Mouse (Mus musculus): ENCODE results near the gene Slc8a2. TPM values are rescaled to one million over a fixed set of nuclear protein-coding genes. Genes with fewer than 3 reads are reported as not detected.

Slc8a2 gene
- polyA plus RNA-seq, 1 experiment from 2014 or later: 0.29 TPM

DNA sequence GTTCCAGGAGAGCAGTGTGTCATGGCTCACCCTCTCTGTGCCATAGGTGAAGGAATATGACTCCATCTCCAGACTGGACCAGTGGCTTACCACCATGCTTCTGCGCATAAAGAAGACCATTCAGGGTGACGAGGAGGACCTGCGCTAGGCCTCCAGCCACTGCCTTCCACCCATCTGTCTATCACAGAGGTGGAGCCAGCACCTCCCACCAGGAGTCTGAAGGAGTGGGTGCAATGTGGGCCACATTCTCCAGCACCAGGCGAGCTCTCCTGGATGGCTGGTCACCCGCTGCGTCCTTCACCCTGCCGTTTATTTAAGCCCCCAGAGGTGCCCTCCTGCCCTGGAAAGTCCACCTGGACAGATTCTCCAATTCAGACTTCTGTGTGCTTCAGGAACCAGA, 13.2 kb upstream of the Slc8a2 start:
- Histone ChIP-seq H3K4me3 (ENCODE audit: low read depth, low read length) (no peak overlapping the region), H3K9me3 (ENCODE audit: control insufficient read depth, low read length) (no peaks in the 10 kb centered on the region), H3K27ac (replicated peaks; ENCODE audit: low read depth, low read length) (no peak overlapping the region), H3K27me3 (replicated peaks; ENCODE audit: control insufficient read depth, insufficient read depth, low read length) (no peaks in the 10 kb centered on the region), H3K4me1 (ENCODE audit: control insufficient read depth, insufficient read depth, low read length) (peaks cover 4% of the 10 kb centered on the region; the same call in 1 of the 2 replicates), H3K9ac (ENCODE audit: low read depth, low read length) (no peak overlapping the region), H3K36me3 (ENCODE audit: control insufficient read depth, insufficient read depth, low read length) (peaks cover 65% of the 10 kb centered on the region), H3K4me2 (ENCODE audit: low read depth, low read length) (no peak overlapping the region)
- ATAC-seq (ENCODE audit: low read depth) (no peak), DNase-seq (ENCODE audit: low spot score) (no peak)
- WGBS: 99% methylated on average over 7 of the region's 7 CpGs

DNA sequence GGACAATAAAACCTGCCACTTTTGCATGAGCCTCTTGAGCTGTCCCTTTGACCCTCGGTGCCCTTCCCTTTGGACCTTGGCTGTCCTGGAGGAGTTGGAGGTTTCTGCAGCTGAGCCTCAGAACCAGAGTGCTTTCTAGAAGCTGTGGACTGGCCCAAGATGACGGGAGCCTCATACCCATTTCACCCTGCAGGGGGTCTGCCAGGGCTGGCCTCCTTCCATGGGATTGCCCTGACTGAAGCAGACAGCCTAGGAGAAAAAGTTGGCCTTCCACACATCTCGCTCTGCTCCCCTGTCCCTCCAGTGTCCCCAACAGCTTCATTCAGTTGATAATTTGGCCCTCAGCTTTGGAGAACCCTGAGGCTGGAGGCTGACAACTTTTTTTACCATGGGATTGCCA, 12.5 kb upstream of the Slc8a2 start:
- Histone ChIP-seq H3K9ac (ENCODE audit: low read depth, low read length) (no peak overlapping the region), H3K4me3 (ENCODE audit: low read depth, low read length) (no peak overlapping the region), H3K27me3 (replicated peaks; ENCODE audit: control insufficient read depth, insufficient read depth, low read length) (no peaks in the 10 kb centered on the region), H3K4me1 (ENCODE audit: control insufficient read depth, insufficient read depth, low read length) (peaks cover 4% of the 10 kb centered on the region; the same call in 1 of the 2 replicates), H3K36me3 (ENCODE audit: control insufficient read depth, insufficient read depth, low read length) (peaks cover 59% of the 10 kb centered on the region), H3K4me2 (ENCODE audit: low read depth, low read length) (no peak overlapping the region), H3K9me3 (ENCODE audit: control insufficient read depth, low read length) (no peaks in the 10 kb centered on the region), H3K27ac (replicated peaks; ENCODE audit: low read depth, low read length) (no peak overlapping the region)
- 97% methylated on average over 3 of the region's 3 CpGs for WGBS
- DNase-seq (ENCODE audit: low spot score) (no peak), ATAC-seq (ENCODE audit: low read depth) (no peak)

DNA sequence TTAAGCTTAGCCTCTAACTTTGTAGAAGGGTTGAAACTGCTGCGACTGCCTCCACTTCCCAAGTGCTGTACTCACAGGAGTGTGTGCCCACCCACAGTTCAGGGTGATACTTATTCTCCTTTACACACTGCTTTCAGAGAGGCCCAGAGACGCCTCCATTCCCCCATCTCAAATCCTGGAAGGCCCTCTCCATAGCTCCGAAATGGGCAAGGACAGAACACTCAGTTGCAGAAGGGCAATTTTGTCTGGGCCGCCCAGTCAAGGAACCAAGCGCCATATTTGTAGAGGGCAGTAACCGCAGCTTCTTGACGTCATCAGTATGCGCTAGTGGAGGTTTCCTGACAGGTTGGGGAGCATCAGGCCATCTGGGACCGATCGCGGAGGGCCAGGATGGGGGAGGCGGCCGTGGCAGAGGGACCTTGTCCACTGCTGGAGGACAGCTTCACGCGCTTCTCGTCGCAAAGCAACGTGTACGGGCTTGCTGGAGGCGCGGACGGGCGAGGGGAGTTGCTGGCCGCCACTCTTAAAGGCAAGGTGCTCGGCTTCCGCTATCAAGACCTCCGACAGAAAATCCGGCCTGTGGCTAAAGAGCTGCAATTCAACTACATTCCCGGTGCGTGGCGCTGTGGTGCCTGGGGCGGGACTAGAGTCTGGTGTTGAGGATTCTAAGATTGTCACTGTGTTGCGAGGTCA, 9.9 kb upstream of the Slc8a2 start, which contains the start of gene Kptn:
Gene Kptn (plus strand): TSS at position 327 of the 693 bp plus-strand sequence.
- peaks cover 4% of the 10 kb centered on the region; the same call in 1 of the 2 replicates for H3K4me1 ChIP-seq (ENCODE audit: control insufficient read depth, insufficient read depth, low read length)
- ATAC-seq (ENCODE audit: low read depth) (peak; percentile 91), DNase-seq (ENCODE audit: low spot score) (peak; percentile 96)
- H3K9ac ChIP-seq (ENCODE audit: low read depth, low read length): peak within 1 kb of the TSS; percentile 77
- peak within 1 kb of the TSS; percentile 73 for H3K4me2 ChIP-seq (ENCODE audit: low read depth, low read length)
- no peaks in the 10 kb centered on the region for H3K9me3 ChIP-seq (ENCODE audit: control insufficient read depth, low read length)
- under 1% methylated on average over 33 of the region's 33 CpGs for WGBS
- H3K27me3 ChIP-seq (replicated peaks; ENCODE audit: control insufficient read depth, insufficient read depth, low read length): no peaks in the 10 kb centered on the region
- peak within 1 kb of the TSS; percentile 90 for H3K27ac ChIP-seq (replicated peaks; ENCODE audit: low read depth, low read length)
- H3K36me3 ChIP-seq (ENCODE audit: control insufficient read depth, insufficient read depth, low read length): peaks cover 39% of the 10 kb centered on the region
- H3K4me3 ChIP-seq (ENCODE audit: low read depth, low read length): peak within 1 kb of the TSS; percentile 70

DNA sequence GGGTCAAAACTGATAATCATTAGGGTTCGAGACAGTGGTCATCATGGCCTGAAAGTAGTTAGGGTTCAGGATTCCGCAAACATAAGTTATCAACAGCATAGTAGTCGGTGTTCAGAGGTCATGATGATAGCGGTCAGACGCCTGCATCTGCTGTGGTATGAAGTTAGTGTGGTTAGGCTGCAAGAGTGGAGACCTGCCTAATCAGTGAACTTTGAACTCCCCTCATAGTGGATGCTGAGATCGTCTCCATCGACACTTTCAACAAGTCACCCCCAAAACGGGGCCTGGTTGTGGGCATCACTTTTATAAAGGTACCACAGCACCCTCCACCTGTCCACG, 9.4 kb upstream of the Slc8a2 start:
- 43% methylated on average over 9 of the region's 9 CpGs for WGBS
- Histone ChIP-seq H3K27me3 (replicated peaks; ENCODE audit: control insufficient read depth, insufficient read depth, low read length) (no peaks in the 10 kb centered on the region), H3K9ac (ENCODE audit: low read depth, low read length) (peak overlapping the region; percentile 77), H3K4me3 (ENCODE audit: low read depth, low read length) (peak overlapping the region; percentile 70), H3K36me3 (ENCODE audit: control insufficient read depth, insufficient read depth, low read length) (peaks cover 35% of the 10 kb centered on the region), H3K4me1 (ENCODE audit: control insufficient read depth, insufficient read depth, low read length) (peaks cover 4% of the 10 kb centered on the region; the same call in 1 of the 2 replicates), H3K9me3 (ENCODE audit: control insufficient read depth, low read length) (no peaks in the 10 kb centered on the region), H3K4me2 (ENCODE audit: low read depth, low read length) (peak overlapping the region; percentile 73), H3K27ac (replicated peaks; ENCODE audit: low read depth, low read length) (no peak overlapping the region)
- no peak for ATAC-seq (ENCODE audit: low read depth)
- no peak for DNase-seq (ENCODE audit: low spot score)

DNA sequence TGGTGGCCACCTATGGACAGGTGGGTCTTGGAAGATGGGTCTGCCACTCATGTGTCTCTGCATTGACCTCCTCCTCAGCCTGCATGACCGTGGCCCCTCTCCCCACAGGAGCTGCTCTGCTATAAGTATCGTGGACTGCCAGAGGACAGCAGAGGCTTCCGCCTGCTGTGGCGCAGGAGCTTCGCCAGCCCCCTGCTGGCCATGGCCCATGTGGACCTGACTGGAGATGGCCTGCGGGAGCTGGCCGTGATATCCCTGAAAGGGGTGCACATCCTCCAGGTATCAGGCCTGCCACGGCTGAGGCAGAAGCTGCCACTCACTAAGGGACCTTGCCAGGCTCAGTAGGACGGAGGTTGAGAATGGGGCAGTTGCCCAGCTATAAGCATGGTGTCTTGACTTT, 3.8 kb upstream of the Slc8a2 start:
- no peaks in the 10 kb centered on the region for H3K9me3 ChIP-seq (ENCODE audit: control insufficient read depth, low read length)
- WGBS: 83% methylated on average over 9 of the region's 9 CpGs
- no peak overlapping the region for H3K27ac ChIP-seq (replicated peaks; ENCODE audit: low read depth, low read length)
- H3K4me2 ChIP-seq (ENCODE audit: low read depth, low read length): no peak overlapping the region
- DNase-seq (ENCODE audit: low spot score) (no peak), ATAC-seq (ENCODE audit: low read depth) (no peak)
- peaks cover 10% of the 10 kb centered on the region for H3K4me1 ChIP-seq (ENCODE audit: control insufficient read depth, insufficient read depth, low read length)
- no peaks in the 10 kb centered on the region for H3K27me3 ChIP-seq (replicated peaks; ENCODE audit: control insufficient read depth, insufficient read depth, low read length)
- H3K9ac ChIP-seq (ENCODE audit: low read depth, low read length): no peak overlapping the region
- H3K36me3 ChIP-seq (ENCODE audit: control insufficient read depth, insufficient read depth, low read length): peaks cover 27% of the 10 kb centered on the region
- H3K4me3 ChIP-seq (ENCODE audit: low read depth, low read length): no peak overlapping the region

DNA sequence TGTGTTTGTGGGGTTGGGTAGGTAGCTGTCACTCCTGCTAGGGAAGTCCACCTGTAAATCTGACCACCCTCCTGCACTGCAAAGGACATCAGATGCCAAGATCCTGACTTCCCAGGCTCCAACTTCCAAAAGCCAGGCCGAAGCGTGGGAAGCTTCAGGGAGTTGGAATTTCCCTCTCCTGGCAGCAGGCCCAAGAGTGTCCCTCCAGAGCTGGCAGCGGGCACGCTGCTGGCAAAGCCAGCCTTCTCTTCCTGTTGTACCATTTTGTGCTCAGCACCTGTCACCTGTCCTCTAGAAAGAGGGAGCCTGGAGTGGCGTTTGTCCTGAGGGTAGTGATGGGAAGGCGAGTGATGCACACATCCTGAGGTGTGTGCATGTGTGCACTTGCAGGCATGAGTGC, 1.3 kb upstream of the Slc8a2 start:
- no peak for DNase-seq (ENCODE audit: low spot score)
- no peak for ATAC-seq (ENCODE audit: low read depth)
- Histone ChIP-seq H3K27ac (replicated peaks; ENCODE audit: low read depth, low read length) (no peak overlapping the region), H3K4me2 (ENCODE audit: low read depth, low read length) (no peak overlapping the region), H3K36me3 (ENCODE audit: control insufficient read depth, insufficient read depth, low read length) (peaks cover 27% of the 10 kb centered on the region), H3K4me3 (ENCODE audit: low read depth, low read length) (no peak overlapping the region), H3K27me3 (replicated peaks; ENCODE audit: control insufficient read depth, insufficient read depth, low read length) (no peaks in the 10 kb centered on the region), H3K9ac (ENCODE audit: low read depth, low read length) (no peak overlapping the region), H3K4me1 (ENCODE audit: control insufficient read depth, insufficient read depth, low read length) (peaks cover 20% of the 10 kb centered on the region), H3K9me3 (ENCODE audit: control insufficient read depth, low read length) (no peaks in the 10 kb centered on the region)
- 80% methylated on average over 6 of the region's 6 CpGs for WGBS

DNA sequence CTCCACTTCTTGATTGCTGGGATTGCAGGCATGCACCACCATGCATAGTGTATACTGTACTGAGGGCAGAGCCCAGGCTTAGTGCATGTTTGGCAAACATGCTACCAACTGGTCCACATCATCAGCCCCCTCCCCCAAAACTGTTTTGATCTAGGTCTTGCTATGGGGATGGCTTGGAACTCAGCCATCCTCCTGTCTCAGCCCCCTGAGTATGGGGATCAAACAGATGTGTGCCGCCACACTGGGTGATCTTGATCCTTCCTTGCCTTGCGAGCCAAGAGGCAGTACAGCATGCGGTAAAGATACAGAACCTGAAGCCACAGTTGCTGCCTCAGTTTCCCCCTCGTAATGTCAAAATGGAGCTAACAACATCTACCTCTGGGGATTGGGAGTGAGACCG, 727 bp upstream of the Slc8a2 start:
- H3K9me3 ChIP-seq (ENCODE audit: control insufficient read depth, low read length): no peaks in the 10 kb centered on the region
- H3K27me3 ChIP-seq (replicated peaks; ENCODE audit: control insufficient read depth, insufficient read depth, low read length): no peaks in the 10 kb centered on the region
- H3K4me1 ChIP-seq (ENCODE audit: control insufficient read depth, insufficient read depth, low read length): peaks cover 20% of the 10 kb centered on the region
- 54% methylated on average over 5 of the region's 5 CpGs for WGBS
- H3K27ac ChIP-seq (replicated peaks; ENCODE audit: low read depth, low read length): no peak overlapping the region
- H3K36me3 ChIP-seq (ENCODE audit: control insufficient read depth, insufficient read depth, low read length): peaks cover 24% of the 10 kb centered on the region
- no peak overlapping the region for H3K4me3 ChIP-seq (ENCODE audit: low read depth, low read length)
- DNase-seq (ENCODE audit: low spot score) (no peak), ATAC-seq (ENCODE audit: low read depth) (no peak)
- H3K4me2 ChIP-seq (ENCODE audit: low read depth, low read length): peak overlapping the region; percentile 80; the same call in 1 of the 2 replicates
- no peak overlapping the region for H3K9ac ChIP-seq (ENCODE audit: low read depth, low read length)

DNA sequence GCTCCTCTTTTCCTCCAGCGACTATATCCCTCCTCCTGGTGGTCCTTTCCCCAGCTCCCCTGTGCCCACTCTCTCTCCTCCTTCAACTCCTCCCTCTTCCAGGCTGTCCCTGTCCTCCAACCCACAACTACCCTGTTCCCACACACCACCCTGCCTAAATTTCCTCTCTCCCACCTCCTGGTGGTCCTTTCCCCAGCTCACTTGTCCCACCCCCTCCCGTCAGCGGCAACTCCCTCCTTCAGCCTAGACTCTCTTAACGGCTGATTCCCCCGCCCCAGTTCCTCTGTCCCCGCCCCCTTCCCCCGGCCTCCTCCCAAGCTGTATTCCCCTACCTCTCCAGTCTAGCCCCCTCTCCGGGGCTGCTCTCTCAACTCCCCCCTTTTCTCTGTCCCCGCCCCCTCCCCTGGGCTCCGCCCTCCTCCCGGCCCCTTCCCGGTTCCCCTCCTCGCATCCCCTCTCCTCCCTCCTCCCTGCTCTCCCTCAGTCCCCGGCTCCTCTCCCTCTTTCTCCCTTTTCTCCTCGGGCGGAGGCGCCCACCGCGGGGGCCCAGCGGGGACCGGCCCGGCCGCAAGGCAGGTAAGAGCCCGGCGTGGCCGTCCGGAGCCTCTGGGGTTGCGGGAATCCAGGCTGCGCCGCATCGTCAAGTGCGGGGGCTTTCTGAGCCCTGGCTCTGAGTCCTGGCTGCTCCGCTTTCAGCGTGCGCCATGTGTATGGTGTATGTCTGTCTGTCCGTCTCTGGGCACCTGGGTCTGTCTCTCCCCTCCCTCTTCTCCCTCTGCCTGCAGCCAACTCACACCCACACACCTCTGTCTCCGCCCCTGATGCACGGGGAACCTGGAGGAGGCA, 443 bp downstream of the Slc8a2 start:
- ATAC-seq (ENCODE audit: low read depth) (peak; percentile 86), DNase-seq (ENCODE audit: low spot score) (peak; percentile 93)
- Histone ChIP-seq H3K27ac (replicated peaks; ENCODE audit: low read depth, low read length) (peak overlapping the region; percentile 76), H3K36me3 (ENCODE audit: control insufficient read depth, insufficient read depth, low read length) (peaks cover 26% of the 10 kb centered on the region), H3K4me2 (ENCODE audit: low read depth, low read length) (peak overlapping the region; percentile 80), H3K9me3 (ENCODE audit: control insufficient read depth, low read length) (no peaks in the 10 kb centered on the region), H3K9ac (ENCODE audit: low read depth, low read length) (peak overlapping the region; percentile 73), H3K4me3 (ENCODE audit: low read depth, low read length) (peak overlapping the region; percentile 53), H3K27me3 (replicated peaks; ENCODE audit: control insufficient read depth, insufficient read depth, low read length) (no peaks in the 10 kb centered on the region), H3K4me1 (ENCODE audit: control insufficient read depth, insufficient read depth, low read length) (peaks cover 20% of the 10 kb centered on the region)
- WGBS: 1% methylated on average over 34 of the region's 38 CpGs

All from embryonic facial prominence, embryonic 14.5 days (tissue).